Mouse (Mus musculus): Measurements from ENCODE around the gene Liph.
A peak's percentile ranks its signal among the peaks of the same experiment; 100 is the strongest.
"Not testable (repeated sequence)": the region's sequence is repeated elsewhere in the genome, so short reads cannot be mapped to it uniquely, and the experiment has no call there.

Liph gene

DNA sequence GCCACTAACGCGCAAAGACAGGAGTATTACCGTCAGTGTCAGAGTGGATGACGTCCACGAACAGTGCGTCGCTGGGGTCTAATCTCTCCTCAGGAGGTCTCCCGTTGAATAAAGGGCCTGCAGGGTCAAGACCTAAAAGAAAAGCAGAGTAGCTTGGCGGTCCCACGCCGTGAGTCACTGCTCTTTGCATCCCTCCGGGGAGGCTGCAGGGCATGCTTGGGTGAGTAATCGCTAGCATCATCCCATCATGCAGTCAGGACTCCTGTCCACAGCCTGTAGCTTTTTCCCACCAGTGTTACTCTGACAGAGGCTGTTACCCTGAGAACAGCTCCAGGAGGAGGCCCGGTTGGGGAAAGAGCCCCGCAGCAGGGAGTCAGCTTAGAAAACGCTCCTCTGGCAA, 19.3 kb downstream of the Liph start:
- no peak for DNase-seq (ENCODE audit: low spot score)

- no peak for DNase-seq (ENCODE audit: low spot score)
Measured at GRCm38 (mm10) chr16:21971446-21971845, 24.0 kb downstream of the Liph start.

DNA sequence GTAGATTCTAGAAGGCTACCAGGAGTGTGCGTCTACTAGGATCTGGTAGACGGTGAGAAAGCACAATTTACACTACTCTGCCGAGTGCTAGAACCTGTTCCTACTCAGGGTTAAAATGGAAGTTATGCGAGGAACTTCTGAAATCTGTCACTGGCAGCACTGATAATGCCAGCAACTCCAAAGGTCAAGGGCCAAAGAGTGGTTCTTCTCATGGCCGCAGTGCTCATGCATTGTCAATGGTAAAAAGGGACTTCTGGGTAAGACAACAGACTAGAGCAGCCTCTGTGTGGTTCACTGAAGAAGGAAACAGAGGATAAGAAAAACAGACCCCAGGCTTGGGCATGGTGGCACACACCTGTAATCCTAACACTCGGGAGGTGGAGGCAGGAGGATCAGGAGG, 24.9 kb downstream of the Liph start:
- DNase-seq (ENCODE audit: low spot score) = no peak

- DNase-seq (ENCODE audit: low spot score) = no peak
Measured at GRCm38 (mm10) chr16:21969874-21970273, 25.6 kb downstream of the Liph start.

DNA sequence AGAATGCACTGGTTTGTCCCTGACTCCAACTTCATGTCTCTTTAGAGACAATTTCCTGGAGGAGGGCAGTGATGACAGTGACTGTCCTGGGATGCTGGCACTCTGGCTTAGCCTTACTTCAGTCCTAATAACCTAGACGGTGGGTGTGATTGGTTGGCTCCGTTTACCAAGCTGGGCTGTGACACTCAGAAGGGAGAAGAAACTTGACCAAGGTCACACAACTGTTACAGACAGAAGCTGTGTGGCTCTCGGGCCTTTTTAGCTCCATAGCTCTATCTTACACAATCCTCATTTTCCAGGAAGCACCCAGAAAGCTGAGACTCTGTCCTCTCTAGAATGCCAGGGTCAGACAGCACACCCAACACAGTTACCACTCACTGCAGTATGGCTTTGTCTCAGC, 29.9 kb downstream of the Liph start:
- no peak for DNase-seq (ENCODE audit: low spot score)

DNA sequence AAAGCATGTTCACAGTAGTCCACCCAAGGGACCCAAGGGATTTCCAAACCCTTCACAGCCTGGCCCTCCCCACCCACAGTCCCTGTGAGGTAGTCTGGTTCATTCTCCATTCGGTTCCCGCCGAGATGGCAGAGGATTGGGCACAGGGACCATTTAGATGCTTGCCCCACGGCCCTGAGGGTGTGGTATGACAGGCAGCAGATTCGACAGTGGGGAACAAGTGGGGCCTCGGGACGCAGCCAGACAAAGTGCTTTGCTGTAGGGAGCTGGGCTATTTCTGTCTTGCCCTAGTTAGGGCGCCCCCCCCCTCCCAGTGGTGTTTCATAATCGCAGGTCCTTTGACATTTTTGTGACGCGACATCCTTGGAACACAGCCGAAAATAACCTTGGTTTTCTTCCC, 39.9 kb downstream of the Liph start:
- DNase-seq (ENCODE audit: low spot score) = no peak

DNA sequence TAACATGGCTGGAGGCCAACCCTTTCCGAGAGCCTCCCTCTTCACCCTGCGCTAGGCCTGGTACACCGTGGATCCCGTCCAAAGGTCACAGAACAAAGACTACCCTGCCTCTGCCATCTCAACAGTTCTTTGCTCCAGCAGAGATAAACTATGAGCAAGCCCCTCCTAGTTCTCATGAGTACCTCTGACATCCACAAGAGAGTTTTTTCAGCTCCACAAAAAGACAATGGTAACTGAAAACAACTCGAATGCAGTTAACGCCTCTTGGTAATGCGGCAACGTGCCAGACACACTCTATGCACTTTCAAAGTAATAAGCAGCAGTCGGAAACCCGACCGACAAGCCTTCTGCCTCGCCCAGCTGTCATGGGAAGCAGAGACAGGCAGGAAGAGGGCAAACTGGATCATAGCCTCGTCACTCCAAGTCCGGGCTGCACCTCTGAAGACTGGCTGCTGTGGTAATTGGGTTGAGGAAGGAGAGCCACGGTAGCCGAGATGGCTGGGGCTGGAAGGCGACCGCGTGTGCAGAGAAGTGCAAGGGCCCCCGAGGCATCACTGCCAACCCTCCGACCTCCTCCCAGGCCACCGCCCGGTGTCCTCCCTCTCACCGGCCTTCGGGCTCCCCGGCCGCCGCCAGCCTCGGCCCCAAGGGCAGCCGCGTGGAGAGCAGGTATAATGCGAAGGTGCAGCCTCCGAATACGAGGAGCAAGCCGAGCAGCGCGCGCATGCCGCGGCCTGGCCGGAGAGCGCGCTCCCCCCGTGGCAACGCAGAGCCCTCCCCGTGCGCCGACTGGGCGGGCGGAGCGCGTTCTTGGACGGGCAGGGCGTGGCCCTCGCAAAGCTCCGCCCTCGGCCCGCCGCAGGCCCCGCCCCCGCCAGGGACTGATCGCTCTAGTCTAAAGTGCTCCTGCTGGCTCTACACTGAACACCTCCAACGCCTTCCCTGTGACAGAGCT, 48.4 kb downstream of the Liph start, which contains the start of gene Tmem41a:
Gene Tmem41a, minus strand, starts transcription at position 792 of the 955 bp plus-strand sequence.
- peak; percentile 84 for DNase-seq (ENCODE audit: low spot score)

DNA sequence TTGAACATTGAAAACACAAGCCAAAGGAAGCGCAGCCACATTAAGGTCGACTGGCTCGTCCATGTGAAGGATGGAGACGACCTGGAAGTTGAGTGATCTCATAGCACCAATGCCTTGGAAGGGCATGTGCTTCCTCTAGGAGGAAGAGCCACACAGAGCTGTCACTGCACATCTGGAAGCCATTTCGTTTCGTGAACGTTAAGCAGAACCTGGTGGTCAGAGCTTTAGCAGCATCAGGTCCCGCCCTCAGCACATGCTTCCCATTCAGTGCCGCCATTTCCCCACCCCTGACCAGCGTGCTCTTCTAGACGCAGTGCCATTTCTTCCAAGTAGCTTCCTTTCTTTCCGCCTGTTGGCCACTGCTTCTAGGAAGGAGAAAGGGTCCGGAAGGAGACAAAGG, 67.0 kb downstream of the Liph start:
- DNase-seq (ENCODE audit: low spot score) = no peak

DNA sequence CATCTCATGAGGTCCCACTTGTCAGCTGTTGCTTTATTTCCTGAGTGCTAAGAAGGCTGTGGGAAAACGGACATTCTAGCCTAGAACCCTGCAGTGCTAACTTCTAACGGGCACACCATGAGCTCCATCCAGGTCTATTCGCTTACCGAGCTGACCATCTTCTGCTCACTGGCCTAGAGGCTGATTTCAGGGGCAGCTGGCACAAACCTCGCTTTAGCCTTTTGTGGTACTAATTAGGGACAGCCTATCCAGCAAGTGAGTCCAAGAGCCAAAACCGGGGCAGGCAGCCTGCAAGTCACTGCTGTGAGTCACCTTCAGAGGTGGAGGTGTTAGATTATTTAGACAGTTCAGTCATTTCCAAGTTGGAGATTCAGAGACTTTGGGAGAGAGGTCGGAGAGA, 78.8 kb downstream of the Liph start:
- no peak for DNase-seq (ENCODE audit: low spot score)

DNA sequence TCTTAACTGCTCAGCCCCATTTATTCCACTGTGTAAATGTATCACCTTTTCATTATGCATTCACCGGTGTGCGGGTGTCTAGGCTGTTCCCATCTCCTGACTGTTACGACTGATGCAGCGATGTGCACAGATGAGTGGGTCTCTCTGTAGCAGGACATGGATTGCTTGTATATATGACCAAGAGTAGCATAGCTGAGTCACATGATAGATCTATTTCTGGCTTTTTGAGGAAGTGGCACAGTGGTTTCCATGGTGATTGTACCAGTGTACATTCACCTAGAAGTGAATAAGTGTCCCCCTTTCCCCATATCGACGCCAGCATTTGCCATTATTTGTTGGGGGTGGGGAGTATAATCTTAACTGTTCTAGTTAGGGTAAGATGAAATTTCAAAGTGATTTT, 82.1 kb downstream of the Liph start:
- DNase-seq (ENCODE audit: low spot score) = no peak

GRCm38 (mm10) chr16:21908906-21909305, 86.6 kb downstream of the Liph start:
- not testable (repeated sequence) for DNase-seq (ENCODE audit: low spot score)

DNA sequence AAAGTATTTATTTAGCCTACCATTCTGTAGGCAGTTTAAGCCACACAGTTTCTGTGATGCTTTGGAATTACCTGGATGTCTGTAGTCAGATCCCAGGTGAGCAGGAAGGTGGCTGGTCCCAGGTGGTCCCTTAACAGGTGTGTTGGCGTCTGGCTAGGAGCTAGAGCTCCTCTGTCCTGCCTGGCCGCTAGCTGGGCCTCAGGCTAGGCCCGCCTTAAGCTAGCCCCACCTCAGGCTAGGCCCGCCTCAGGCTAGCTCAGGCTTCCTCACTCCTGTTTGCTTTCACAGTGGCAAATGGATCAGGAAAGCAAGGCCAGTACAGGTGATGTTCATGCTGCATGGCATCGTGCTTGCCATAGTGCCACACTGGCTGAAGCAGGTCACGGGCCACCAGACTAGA, 88.6 kb downstream of the Liph start:
- no peak for DNase-seq (ENCODE audit: low spot score)

- no peak for DNase-seq (ENCODE audit: low spot score)
Measured at GRCm38 (mm10) chr16:21905996-21906395, 89.5 kb downstream of the Liph start.

DNA sequence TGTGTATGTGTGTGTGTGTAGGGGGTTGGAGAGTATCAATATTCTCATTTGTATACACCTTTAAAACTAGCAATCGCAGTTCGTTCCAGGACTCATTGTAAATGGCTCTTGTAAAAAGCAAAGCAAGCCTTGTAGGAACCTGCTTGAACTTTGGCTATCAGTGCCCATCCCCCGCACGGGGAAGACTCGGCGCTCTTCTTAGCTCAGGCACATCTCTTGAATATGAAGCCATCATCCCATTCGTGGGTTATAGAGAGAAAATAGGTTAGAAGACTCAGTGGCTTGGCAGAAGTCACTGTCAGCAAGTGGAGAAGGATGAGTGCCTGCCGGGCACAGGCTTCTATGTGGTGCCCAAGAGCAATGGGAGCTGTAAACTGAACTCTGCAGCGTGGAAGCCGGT, 90.8 kb downstream of the Liph start:
- no peak for DNase-seq (ENCODE audit: low spot score)
